Mouse (Mus musculus) stomach, postnatal 0 days (tissue): Measurements from ENCODE around the gene Slc16a2.

Experiments
- CTCF ChIP-seq: IDR thresholded peaks from 2 replicates; pipeline ENCODE4 v1.5.1; 2016; ENCODE audit warnings: antibody characterized with exemption, low read depth, mild to moderate bottlenecking, moderate library complexity
- EP300 ChIP-seq: optimal IDR thresholded peaks from 2 replicates; pipeline ENCODE3; 2016; ENCODE audit warnings: antibody characterized with exemption

- TF ChIP-seq CTCF (peak; percentile 71), EP300 (no peak)
Observed at GRCm38 (mm10) chrX:103845266-103845665, 23.5 kb upstream of the Slc16a2 start.
